7 mouse cellular contexts compared by ENCODE assay signal in genomic region chrX:51205548-51206324, GRCm38 (mm10). TPM values are rescaled to one million over a fixed set of nuclear protein-coding genes. Genes with fewer than 3 reads are reported as not detected.
A peak's percentile ranks its signal among the peaks of the same experiment; 100 is the strongest.
DNase-seq lines count a peak whose midpoint lies in the region; ATAC-seq and TF ChIP-seq lines count a peak whose summit lies in the region.

No protein-coding gene starts in this region.

- no peaks in the 10 kb centered on the region for H3K9me3 ChIP-seq in MEL (replicated peaks; ENCODE audit: insufficient read depth, low read length)
- H3K9me3 ChIP-seq in forebrain, embryonic 10.5 days: no peaks in the 10 kb centered on the region
- no peaks in the 10 kb centered on the region for H3K9me3 ChIP-seq in hindbrain, postnatal 0 days (ENCODE audit: low read length)
- no peaks in the 10 kb centered on the region for H3K9me3 ChIP-seq in liver, embryonic 15.5 days (replicated peaks)

- TF ChIP-seq POLR2A in MEL (IDR thresholded peaks at IDR 0.05; ENCODE audit: control insufficient read depth in 1 of 2, insufficient read depth in 1 of 2, low read depth in 1 of 2, low read length in 2 of 2, poor library complexity in 1 of 2): peak in 1 of 2 experiments; percentile 49; a peak in 1 of 4 replicates

- peak in 2 of 3 experiments; percentile 14 to 22; a peak in 3 of 6 replicates for TF ChIP-seq CTCF in MEL (IDR thresholded peaks at IDR 0.05 in 2 of 3, conservative IDR thresholded peaks at IDR 0.05 in 1 of 3; ENCODE audit: control insufficient read depth in 1 of 3, insufficient read depth in 1 of 3, low read depth in 2 of 3, low read length in 3 of 3, poor library complexity in 1 of 3, severe bottlenecking in 1 of 3)
- TF ChIP-seq CTCF in hindbrain, postnatal 0 days (IDR thresholded peaks at IDR 0.05; ENCODE audit: low read depth): peak; percentile 38

- DNase-seq in MEL (ENCODE audit: low read depth, low spot score): peak; percentile 70
- peak; percentile 5 to 10 for DNase-seq in adrenal gland, postnatal 4 days (ENCODE audit: low spot score in 2 of 2)
- peak; percentile 57 for DNase-seq in forebrain, embryonic 10.5 days (ENCODE audit: extremely low spot score, low spot score)
- DNase-seq in hindbrain, postnatal 0 days (ENCODE audit: low spot score): peak; percentile 52
- peak; percentile 65 for DNase-seq in neural tube, embryonic 10.5 days (ENCODE audit: extremely low spot score, low spot score)
- DNase-seq in thymus, postnatal 14 days: peak; percentile 81

- peaks cover 0 to 7% of the 10 kb centered on the region in 2 experiments; a peak in 1 of 4 replicates for H3K4me1 ChIP-seq in MEL (ENCODE audit: control insufficient read depth in 1 of 2, insufficient read depth in 2 of 2, low read length in 2 of 2)
- peaks cover 3% of the 10 kb centered on the region for H3K4me1 ChIP-seq in forebrain, embryonic 10.5 days
- no peaks in the 10 kb centered on the region for H3K4me1 ChIP-seq in hindbrain, postnatal 0 days (ENCODE audit: insufficient read depth, low read length)
- 0 out of 2 replicates have a peak, but pooled peaks cover 8% of the 10 kb centered on the region for H3K4me1 ChIP-seq in liver, embryonic 15.5 days (replicated peaks)

- TF ChIP-seq EP300 in MEL (IDR thresholded peaks at IDR 0.05; ENCODE audit: low read depth in 1 of 2, low read length in 2 of 2): no peak

- peak overlapping the region; percentile 93 for H3K9ac ChIP-seq in MEL (ENCODE audit: control insufficient read depth, low read depth, low read length, poor library complexity, severe bottlenecking)
- no peak overlapping the region for H3K9ac ChIP-seq in hindbrain, postnatal 0 days (replicated peaks; ENCODE audit: low read length)
- peak overlapping the region; percentile 58 for H3K9ac ChIP-seq in liver, embryonic 15.5 days

- WGBS in forebrain, embryonic 10.5 days: 16% methylated on average over 74 of the region's 79 CpGs
- 35% methylated on average over 77 of the region's 79 CpGs for WGBS in hindbrain, postnatal 0 days
- WGBS in liver, embryonic 15.5 days (ENCODE audit: insufficient replicate concordance): 14% methylated on average over 74 of the region's 79 CpGs

- ATAC-seq in hindbrain, postnatal 0 days: peak; percentile 63
- ATAC-seq in liver, embryonic 15.5 days (ENCODE audit: insufficient read depth): peak; percentile 67

- peaks cover 6% of the 10 kb centered on the region for H3K79me2 ChIP-seq in MEL (ENCODE audit: control insufficient read depth, insufficient read depth, low read length, poor library complexity)

- H3K4me3 ChIP-seq in MEL (ENCODE audit: control insufficient read depth in 1 of 2, insufficient read depth in 1 of 2, low read depth in 2 of 2, low read length in 2 of 2): peak overlapping the region; percentile 90 to 93
- peak overlapping the region; percentile 63 for H3K4me3 ChIP-seq in forebrain, embryonic 10.5 days
- peak overlapping the region; percentile 48 for H3K4me3 ChIP-seq in hindbrain, postnatal 0 days (ENCODE audit: low read length)
- H3K4me3 ChIP-seq in liver, embryonic 15.5 days (replicated peaks): peak overlapping the region; percentile 69

- H3K27ac ChIP-seq in MEL (ENCODE audit: control insufficient read depth, low read depth, low read length): no peak overlapping the region; the same call in 1 of the 2 replicates
- peak overlapping the region; percentile 89 for H3K27ac ChIP-seq in forebrain, embryonic 10.5 days
- no peak overlapping the region for H3K27ac ChIP-seq in hindbrain, postnatal 0 days
- H3K27ac ChIP-seq in liver, embryonic 15.5 days (replicated peaks): peak overlapping the region; percentile 78

- H3K36me3 ChIP-seq in MEL (ENCODE audit: control insufficient read depth in 1 of 2, insufficient read depth in 2 of 2, low read length in 2 of 2): peaks cover 0 to 18% of the 10 kb centered on the region in 2 experiments; a peak in 2 of 4 replicates
- no peaks in the 10 kb centered on the region for H3K36me3 ChIP-seq in forebrain, embryonic 10.5 days (replicated peaks)
- H3K36me3 ChIP-seq in hindbrain, postnatal 0 days (ENCODE audit: insufficient read depth, low read length): no peaks in the 10 kb centered on the region
- H3K36me3 ChIP-seq in liver, embryonic 15.5 days (replicated peaks): no peaks in the 10 kb centered on the region

- TF ChIP-seq RAD21 in MEL (IDR thresholded peaks at IDR 0.05; ENCODE audit: low read depth, low read length): no peak

- H3K4me2 ChIP-seq in hindbrain, postnatal 0 days (ENCODE audit: low read depth, low read length): peak overlapping the region; percentile 81
- peak overlapping the region; percentile 83 for H3K4me2 ChIP-seq in liver, embryonic 15.5 days

- H3K27me3 ChIP-seq in MEL (ENCODE audit: control insufficient read depth in 1 of 2, insufficient read depth in 2 of 2, low read length in 2 of 2): peaks cover 2% of the 10 kb centered on the region in 2 experiments; a peak in 2 of 4 replicates
- H3K27me3 ChIP-seq in forebrain, embryonic 10.5 days (ENCODE audit: poor library complexity, severe bottlenecking): peaks cover 44% of the 10 kb centered on the region
- no peaks in the 10 kb centered on the region for H3K27me3 ChIP-seq in hindbrain, postnatal 0 days (ENCODE audit: insufficient read depth, low read length)
- peaks cover 23% of the 10 kb centered on the region for H3K27me3 ChIP-seq in liver, embryonic 15.5 days

TF ChIP-seq in MEL, 35 proteins besides CTCF, POLR2A, EP300 and RAD21:
- TF ChIP-seq NELFE (IDR thresholded peaks at IDR 0.05; ENCODE audit: low read depth, low read length) (0 out of 2 replicates have a peak, but pooled peaks have one; percentile 13), MAZ (IDR thresholded peaks at IDR 0.05; ENCODE audit: low read depth, low read length) (no peak), E2F4 (IDR thresholded peaks at IDR 0.05; ENCODE audit: borderline replicate concordance, low read depth, low read length) (0 out of 2 replicates have a peak, but pooled peaks have one; percentile 36)
TF ChIP-seq in MEL: peak in this region for 2.

RNA-seq across cellular contexts. Expression of gene Mbnl3, which starts 0.6 kb away (rescaled TPM):
- 9.9 and 14.0 TPM in 2 replicates for total RNA-seq in MEL (2012; rRNA removed)
- polyA plus RNA-seq in MEL (2012; ENCODE audit: insufficient read depth in 1 of 2, insufficient read length in 2 of 2, low read depth in 1 of 2, low replicate concordance in 2 of 2, missing spikeins in 1 of 2): 10 to 100 TPM in 1 of 2 experiments, not detected in 1; 16.7 TPM
- total RNA-seq in adrenal gland, postnatal 4 days (2021): 10 to 100 TPM; 12.5 to 14.2 TPM
- 7.5 and 8.0 TPM in 2 replicates for polyA plus RNA-seq in forebrain, embryonic 10.5 days (2016; fragmentation: Nextera tagmentation; extraction: Ambion mirVana)
- total RNA-seq in hindbrain, postnatal 0 days (2014; rRNA removed): 0.83 and 1.4 TPM in 2 replicates
- polyA plus RNA-seq in hindbrain, postnatal 0 days (2015; fragmentation: Nextera tagmentation; extraction: Ambion mirVana): 0.81 and 1.1 TPM in 2 replicates
- polyA plus RNA-seq in liver, embryonic 15.5 days (2015; fragmentation: Nextera tagmentation; extraction: Ambion mirVana): 5.4 and 5.7 TPM in 2 replicates

Comparison
In these comparisons a context has a peak if more than half of its experiments do, and no peak if none do; other contexts are left out.
1. DNase-seq: peak in every context shown above with its lines; median percentile 81 in thymus, postnatal 14 days; 70 in MEL; 65 in neural tube, embryonic 10.5 days; 57 in forebrain, embryonic 10.5 days; 52 in hindbrain, postnatal 0 days; 8 in adrenal gland, postnatal 4 days.
2. H3K27ac ChIP-seq: peak in forebrain, embryonic 10.5 days (single experiment) and liver, embryonic 15.5 days (single experiment); none in MEL (single experiment) and hindbrain, postnatal 0 days (single experiment).
3. Peak in every context shown above with its lines, with median percentiles within 50 percentile points of each other: H3K4me3 ChIP-seq.